Mouse (Mus musculus) testis, adult 2 months (tissue): ENCODE results near the gene Gm6685.

Source experiments
- CTCF ChIP-seq: fragments of 200-500 bp; IDR thresholded peaks from 2 replicates; pipeline ENCODE4 v1.5.1; 2012; ENCODE audit warnings: low read depth, mild to moderate bottlenecking, inconsistent platforms, low read length, moderate library complexity; ENCODE audit not compliant: control insufficient read depth, insufficient read depth, insufficient replicate concordance
- POLR2A ChIP-seq: fragments of 200-500 bp; IDR thresholded peaks from 2 replicates; pipeline ENCODE4 v1.6.1; 2012; ENCODE audit warnings: low read depth, mild to moderate bottlenecking, inconsistent platforms, low read length, moderate library complexity; ENCODE audit not compliant: control insufficient read depth

DNA sequence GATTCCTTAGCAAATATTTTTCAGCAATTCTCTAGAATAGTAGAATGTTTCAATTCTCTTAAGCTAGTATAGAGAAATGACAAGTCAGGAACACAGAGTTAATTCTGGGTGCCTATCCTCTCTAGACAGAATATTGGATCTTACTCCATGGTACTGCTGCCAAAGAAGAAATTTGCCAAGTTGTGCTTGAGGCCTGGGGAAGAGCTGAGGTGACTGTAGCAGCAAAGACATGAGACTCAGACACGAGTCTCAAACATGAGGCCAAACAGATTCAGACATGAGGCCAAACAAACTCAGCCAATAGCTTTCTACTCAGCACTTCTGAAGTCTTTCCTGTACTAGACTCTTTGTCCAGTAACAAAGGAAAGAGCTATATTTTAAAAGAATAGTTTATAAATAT, 26.3 kb downstream of the Gm6685 start:
- TF ChIP-seq CTCF (no peak), POLR2A (no peak)
